9 mouse cellular contexts compared by ENCODE assay signal in the genomic region with DNA sequence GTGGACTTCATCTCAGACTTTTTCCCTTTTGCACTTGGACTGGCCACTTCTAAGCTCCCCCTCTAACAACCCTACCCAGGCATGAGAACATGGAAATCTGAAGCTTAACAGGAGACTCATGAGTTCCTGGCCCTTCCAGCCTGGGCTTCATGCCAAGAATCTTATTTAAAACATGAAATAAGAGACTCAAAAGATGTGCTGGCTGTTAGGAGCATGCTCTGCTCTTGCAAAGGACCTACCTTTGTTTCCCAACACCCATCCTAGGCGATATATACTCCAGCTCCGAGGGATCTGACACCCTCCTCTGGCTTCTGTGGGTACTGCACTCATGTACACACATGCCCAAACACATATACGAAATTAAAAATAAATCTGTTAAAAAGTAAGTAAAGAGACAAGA.
DNase-seq lines count a peak whose midpoint lies in the region; ATAC-seq and TF ChIP-seq lines count a peak whose summit lies in the region.
"Had no signal": no experiment of that assay in that cellular context is flagged by ENCODE, and none has a peak within 500 bp of the region (broad histone marks: within the 10 kb centered on the region; RNA-seq: fewer than 3 reads in every experiment).

No protein-coding gene starts in this region.

- H3K27ac ChIP-seq in kidney, embryonic 14.5 days (ENCODE audit: low read depth, low read length), result no peak overlapping the region
- H3K27ac ChIP-seq in kidney, adult 2 months (ENCODE audit: insufficient read depth, low read depth, low read length), result no peak overlapping the region
- no peak overlapping the region for H3K27ac ChIP-seq in CH12.LX (ENCODE audit: insufficient read depth, low read depth)
- H3K27ac ChIP-seq in intestine, embryonic 16.5 days (ENCODE audit: low read length), result no peak overlapping the region
- H3K27ac ChIP-seq in midbrain, embryonic 10.5 days (replicated peaks), result no peak overlapping the region
- H3K27ac ChIP-seq in thymus, adult 2 months (ENCODE audit: control insufficient read depth, insufficient read depth, low read length), result no peak overlapping the region

- ATAC-seq in kidney, embryonic 14.5 days (ENCODE audit: low FRiP score, low TSS enrichment), result peak; percentile 88
- ATAC-seq in intestine, embryonic 16.5 days, result peak; percentile 73
- ATAC-seq: activated CD4-positive, CD25-positive, alpha-beta regulatory T cell, adult 4 months had no signal

- no peak overlapping the region for H3K9ac ChIP-seq in kidney, embryonic 14.5 days (ENCODE audit: low read depth, low read length)
- H3K9ac ChIP-seq in CH12.LX (ENCODE audit: insufficient read depth, low read depth), result no peak overlapping the region
- no peak overlapping the region for H3K9ac ChIP-seq in intestine, embryonic 16.5 days (ENCODE audit: low read depth, low read length)

- no peak for TF ChIP-seq POLR2A in kidney, adult 2 months (IDR thresholded peaks at IDR 0.05; ENCODE audit: low read depth, low read length)
- no peak for TF ChIP-seq POLR2A in CH12.LX (IDR thresholded peaks at IDR 0.05; ENCODE audit: low read depth, low read length)
- no peak for TF ChIP-seq POLR2A in brain, embryonic 14.5 days (IDR thresholded peaks at IDR 0.05; ENCODE audit: borderline replicate concordance, extremely low read depth, insufficient read depth, insufficient read length, poor library complexity, severe bottlenecking)
- no peak for TF ChIP-seq POLR2A in thymus, adult 2 months (IDR thresholded peaks at IDR 0.05; ENCODE audit: control insufficient read depth, extremely low read depth, insufficient read depth, low read length, poor library complexity)

- dilution Hi-C loops in CH12.LX (cut with MboI; ENCODE audit: extremely low pct_ligation_motif_present, extremely low pct_unique_long_range_greater_than_20kb, low sequenced_read_pairs), result no loop called here

- H3K79me2 ChIP-seq in CH12.LX (replicated peaks; ENCODE audit: control insufficient read depth, extremely low read depth, insufficient read depth, poor library complexity, severe bottlenecking), result no peaks in the 10 kb centered on the region

- no peaks in the 10 kb centered on the region for H3K36me3 ChIP-seq in kidney, embryonic 14.5 days (ENCODE audit: control insufficient read depth, insufficient read depth, low read length)
- H3K36me3 ChIP-seq in kidney, adult 2 months (ENCODE audit: control insufficient read depth, insufficient read depth, low read length), result no peaks in the 10 kb centered on the region
- H3K36me3 ChIP-seq in CH12.LX (replicated peaks in 1 of 2; ENCODE audit: control insufficient read depth in 1 of 2, insufficient read depth in 1 of 2, low read length in 1 of 2), result no peaks in the 10 kb centered on the region
- no peaks in the 10 kb centered on the region for H3K36me3 ChIP-seq in intestine, embryonic 16.5 days (ENCODE audit: control insufficient read depth, insufficient read depth, low read length)
- no peaks in the 10 kb centered on the region for H3K36me3 ChIP-seq in midbrain, embryonic 10.5 days
- H3K36me3 ChIP-seq in thymus, adult 2 months (ENCODE audit: control insufficient read depth, insufficient read depth, low read length), result no peaks in the 10 kb centered on the region

- no peak for TF ChIP-seq CTCF in kidney, adult 2 months (conservative IDR thresholded peaks at IDR 0.05; ENCODE audit: insufficient read depth, insufficient read length, low read depth, low read length)
- peak; percentile 34 to 42; a peak in 2 of 4 replicates for TF ChIP-seq CTCF in CH12.LX (conservative IDR thresholded peaks at IDR 0.05 in 1 of 2, IDR thresholded peaks at IDR 0.05 in 1 of 2; ENCODE audit: low read depth in 2 of 2, low read length in 2 of 2)
- peak; percentile 36; the same call in 1 of the 2 replicates for TF ChIP-seq CTCF in brain, embryonic 14.5 days (IDR thresholded peaks at IDR 0.05; ENCODE audit: borderline replicate concordance, extremely low read depth, insufficient read depth, insufficient read length)
- no peak for TF ChIP-seq CTCF in thymus, adult 2 months (IDR thresholded peaks at IDR 0.05; ENCODE audit: borderline replicate concordance, control insufficient read depth, extremely low read depth, insufficient read depth, low read length, poor library complexity)

- in situ Hi-C loops in CH12.LX (cut with MboI; ENCODE audit: low pct_ligation_motif_present, low pct_unique_long_range_greater_than_20kb, low sequenced_read_pairs), result no loop called here

- no peak overlapping the region for H3K4me3 ChIP-seq in kidney, embryonic 14.5 days (ENCODE audit: low read length)
- no peak overlapping the region for H3K4me3 ChIP-seq in kidney, adult 2 months (ENCODE audit: insufficient read depth, low read depth, low read length)
- no peak overlapping the region for H3K4me3 ChIP-seq in CH12.LX (replicated peaks in 1 of 3; ENCODE audit: low read depth in 2 of 3, low read length in 2 of 3, poor library complexity in 1 of 3)
- no peak overlapping the region for H3K4me3 ChIP-seq in intestine, embryonic 16.5 days (ENCODE audit: low read length)
- H3K4me3 ChIP-seq in midbrain, embryonic 10.5 days, result no peak overlapping the region
- H3K4me3 ChIP-seq in thymus, adult 2 months (ENCODE audit: control insufficient read depth, insufficient read depth, low read length), result no peak overlapping the region

- 60% methylated on average over 3 of the region's 3 CpGs for WGBS in kidney, embryonic 14.5 days
- WGBS in kidney, adult 2 months, result 45% methylated on average over 3 of the region's 3 CpGs
- WGBS in intestine, embryonic 16.5 days, result 40% methylated on average over 3 of the region's 3 CpGs
- WGBS in midbrain, embryonic 10.5 days, result 61% methylated on average over 3 of the region's 3 CpGs
- 74% methylated on average over 3 of the region's 3 CpGs for WGBS in thymus, adult 2 months

- no peak overlapping the region for H3K4me2 ChIP-seq in kidney, embryonic 14.5 days (replicated peaks; ENCODE audit: low read depth, low read length)
- no peak overlapping the region for H3K4me2 ChIP-seq in CH12.LX (ENCODE audit: insufficient read depth, low read depth, poor library complexity, severe bottlenecking)
- H3K4me2 ChIP-seq in intestine, embryonic 16.5 days (ENCODE audit: low read depth, low read length), result no peak overlapping the region

- H3K9me3 ChIP-seq in kidney, embryonic 14.5 days (ENCODE audit: control insufficient read depth, low read length), result no peaks in the 10 kb centered on the region
- H3K9me3 ChIP-seq in CH12.LX (replicated peaks; ENCODE audit: low read length), result no peaks in the 10 kb centered on the region
- H3K9me3 ChIP-seq in intestine, embryonic 16.5 days (ENCODE audit: control insufficient read depth, low read length), result no peaks in the 10 kb centered on the region
- no peaks in the 10 kb centered on the region for H3K9me3 ChIP-seq in midbrain, embryonic 10.5 days (replicated peaks)

- TF ChIP-seq EP300 in CH12.LX (IDR thresholded peaks at IDR 0.05; ENCODE audit: low read length), result no peak

- no peaks in the 10 kb centered on the region for H3K4me1 ChIP-seq in kidney, embryonic 14.5 days (ENCODE audit: control insufficient read depth, insufficient read depth, low read length)
- no peaks in the 10 kb centered on the region for H3K4me1 ChIP-seq in kidney, adult 2 months (ENCODE audit: control insufficient read depth, insufficient read depth, low read length)
- H3K4me1 ChIP-seq in CH12.LX (ENCODE audit: control insufficient read depth in 1 of 2, insufficient read depth in 2 of 2), result no peaks in the 10 kb centered on the region
- no peaks in the 10 kb centered on the region for H3K4me1 ChIP-seq in intestine, embryonic 16.5 days (ENCODE audit: control insufficient read depth, insufficient read depth, low read length)
- no peaks in the 10 kb centered on the region for H3K4me1 ChIP-seq in midbrain, embryonic 10.5 days
- no peaks in the 10 kb centered on the region for H3K4me1 ChIP-seq in thymus, adult 2 months (replicated peaks; ENCODE audit: control insufficient read depth, insufficient read depth, low read length)

- DNase-seq in kidney, adult 2 months, result no peak
- DNase-seq in CH12.LX (ENCODE audit: extremely low read depth), result peak; percentile 27
- peak; percentile 71 for DNase-seq in brain, embryonic 14.5 days (ENCODE audit: low read depth)
- DNase-seq in spleen, postnatal 36 days (ENCODE audit: low spot score in 2 of 2), result no peak
- no peak for DNase-seq in midbrain, embryonic 10.5 days (ENCODE audit: low spot score)
- no peak for DNase-seq in thymus, adult 2 months

- peak; percentile 30 for TF ChIP-seq RAD21 in CH12.LX (IDR thresholded peaks at IDR 0.05; ENCODE audit: low read depth, low read length)

- no peaks in the 10 kb centered on the region for H3K27me3 ChIP-seq in kidney, embryonic 14.5 days (ENCODE audit: control insufficient read depth, insufficient read depth, low read length)
- H3K27me3 ChIP-seq in kidney, adult 2 months (replicated peaks; ENCODE audit: control insufficient read depth, insufficient read depth, low read length), result no peaks in the 10 kb centered on the region
- H3K27me3 ChIP-seq in CH12.LX (replicated peaks), result peaks cover 16% of the 10 kb centered on the region
- H3K27me3 ChIP-seq in intestine, embryonic 16.5 days (replicated peaks; ENCODE audit: control insufficient read depth, insufficient read depth, low read length), result no peaks in the 10 kb centered on the region
- no peaks in the 10 kb centered on the region for H3K27me3 ChIP-seq in midbrain, embryonic 10.5 days (ENCODE audit: low read depth, poor library complexity, severe bottlenecking)
- H3K27me3 ChIP-seq in thymus, adult 2 months (ENCODE audit: control insufficient read depth, insufficient read depth, low read length), result no peaks in the 10 kb centered on the region

TF ChIP-seq in CH12.LX, 34 proteins besides CTCF, POLR2A, EP300 and RAD21:
- TF ChIP-seq SMC3 (IDR thresholded peaks at IDR 0.05; ENCODE audit: low read depth, low read length) (peak; percentile 35), E2F4 (IDR thresholded peaks at IDR 0.05; ENCODE audit: insufficient replicate concordance, low read depth, low read length) (no peak), TCF12 (IDR thresholded peaks at IDR 0.05; ENCODE audit: low read depth, low read length) (no peak)

Comparison
In these comparisons a context has a peak if more than half of its experiments do, and no peak if none do; other contexts are left out.
1. DNase-seq: peak in CH12.LX (single experiment) and brain, embryonic 14.5 days (single experiment); none in kidney, adult 2 months (single experiment), spleen, postnatal 36 days (0 of 2), midbrain, embryonic 10.5 days (single experiment) and thymus, adult 2 months (single experiment).
2. CTCF ChIP-seq: peak in CH12.LX (2 of 2) and brain, embryonic 14.5 days (single experiment); none in kidney, adult 2 months (single experiment) and thymus, adult 2 months (single experiment).